Mouse (Mus musculus): ENCODE measurements around the gene Phf12. TPM values are rescaled to one million over a fixed set of nuclear protein-coding genes. Genes with fewer than 3 reads are reported as not detected.

Phf12 gene
- total RNA-seq (2023), result 85.8 and 87.4 TPM in 2 replicates

DNA sequence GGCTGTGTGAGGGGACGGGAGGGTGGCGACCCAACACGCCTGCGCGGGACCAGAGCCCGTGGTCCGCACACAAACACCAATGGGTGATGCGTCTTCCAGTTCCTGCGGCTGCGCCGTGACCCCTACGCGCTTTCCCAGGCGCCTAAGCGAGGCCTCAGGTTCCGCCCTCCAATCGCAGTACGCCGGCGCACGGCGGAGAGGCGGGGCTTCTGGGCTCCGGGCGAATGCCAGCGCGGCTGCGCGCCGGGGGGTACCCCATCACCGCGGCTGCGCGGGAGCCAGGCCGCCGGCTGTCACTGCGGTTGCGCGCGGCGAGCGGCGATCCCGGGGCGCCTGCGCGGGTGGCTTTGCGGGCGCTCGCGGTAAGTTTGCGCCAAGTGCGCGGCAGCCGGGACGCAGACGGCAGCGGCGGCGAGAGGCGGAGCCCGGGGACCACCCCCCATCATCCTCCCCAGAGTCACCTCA lies at the start of gene Phf12:
TSS of gene Phf12 (plus strand) at position 314 of the 465 bp plus-strand sequence.

GRCm38 (mm10) chr11:78031947-78032808 lies 49.6 kb downstream of the Phf12 start, which contains the start of gene Dhrs13:
TSS of gene Dhrs13 (plus strand) at chr11:78032280.

DNA sequence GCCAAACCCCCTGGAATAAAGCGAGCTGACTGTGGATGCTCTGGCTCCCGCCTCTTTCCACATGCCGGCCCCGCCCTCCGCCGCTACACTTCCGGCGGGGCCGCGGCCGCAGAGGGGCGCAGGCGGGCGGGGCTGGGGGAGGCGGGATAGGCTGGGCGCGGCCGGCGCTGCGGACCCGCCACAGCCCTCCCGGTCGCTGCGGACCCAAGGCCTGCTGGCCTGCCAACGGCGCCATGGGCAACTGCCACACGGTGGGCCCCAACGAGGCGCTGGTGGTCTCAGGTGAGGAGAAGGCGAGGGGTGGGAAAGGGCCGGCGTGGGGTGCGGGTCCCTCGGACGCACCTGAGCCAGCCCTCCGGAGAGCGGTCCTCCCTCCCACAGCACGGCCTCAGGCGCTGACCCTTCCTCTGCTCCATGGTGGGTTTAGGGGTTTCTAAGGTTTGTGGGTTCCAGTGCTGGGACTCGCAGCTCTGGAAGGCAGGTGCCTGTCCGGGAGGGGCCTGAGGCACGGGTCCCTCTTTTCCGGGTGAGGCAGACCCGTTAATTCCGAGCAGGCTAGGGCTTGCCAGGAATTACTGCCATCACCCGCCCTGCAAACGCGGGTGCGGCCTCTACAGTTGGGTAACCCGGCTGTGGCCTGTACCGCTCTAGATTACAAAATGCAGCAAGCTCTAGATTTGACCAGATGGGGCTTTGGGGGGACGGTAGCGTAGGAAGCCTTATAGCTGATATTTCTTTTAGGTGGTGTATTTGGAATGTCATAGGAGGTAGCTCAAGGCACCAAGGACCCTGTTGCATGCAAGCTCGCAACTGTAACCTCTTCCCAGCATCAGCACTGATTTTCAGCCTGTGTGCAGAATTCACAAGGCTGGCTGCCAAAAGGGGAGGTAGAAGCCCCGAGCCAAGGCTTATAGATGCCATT lies 55.5 kb downstream of the Phf12 start, which contains the start of gene Flot2:
TSS of gene Flot2 (plus strand) at position 101 of the 922 bp plus-strand sequence.

Other genes with a start within 250 kb of the Phf12 start
- gene Myo18a, start 219.5 kb upstream of the Phf12 start, total RNA-seq (2023), result 59.6 and 87.1 TPM in 2 replicates
- gene Gm10277, start 195.0 kb upstream of the Phf12 start, total RNA-seq (2023), result not detected in 2 replicates
- gene Pipox, start 88.7 kb upstream of the Phf12 start, total RNA-seq (2023), result not detected in 2 replicates
- not detected in 2 replicates for gene Sez6, start 52.0 kb upstream of the Phf12 start, total RNA-seq (2023)
- 2.1 and 3.3 TPM in 2 replicates for gene Dhrs13, start 49.5 kb downstream of the Phf12 start, total RNA-seq (2023)
- gene Flot2, start 55.2 kb downstream of the Phf12 start, total RNA-seq (2023), result 144 and 162 TPM in 2 replicates
- gene Eral1, start 97.6 kb downstream of the Phf12 start, total RNA-seq (2023), result 15.6 and 17.2 TPM in 2 replicates
- gene Fam222b, start 111.9 kb downstream of the Phf12 start, total RNA-seq (2023), result 48.2 and 54.2 TPM in 2 replicates
- gene Traf4, start 182.8 kb downstream of the Phf12 start, total RNA-seq (2023), result 2.9 and 3.7 TPM in 2 replicates
- 3.6 and 3.9 TPM in 2 replicates for gene Nek8, start 193.9 kb downstream of the Phf12 start, total RNA-seq (2023)
- gene Tlcd1, start 194.0 kb downstream of the Phf12 start, total RNA-seq (2023), result 6.2 and 12.3 TPM in 2 replicates
- gene Rpl23a, start 200.8 kb downstream of the Phf12 start, total RNA-seq (2023), result 588 and 767 TPM in 2 replicates
- gene Rab34, start 205.7 kb downstream of the Phf12 start, total RNA-seq (2023), result 0.93 and 9.1 TPM in 2 replicates
- gene Proca1, start 210.6 kb downstream of the Phf12 start, total RNA-seq (2023), result 0.66 and 2.1 TPM in 2 replicates